11 mouse cellular contexts compared by ENCODE assay signal in genomic region chr19:25924385-25924769, GRCm38 (mm10).
DNase-seq lines count a peak whose midpoint lies in the region; ATAC-seq lines count a peak whose summit lies in the region.
"Had no signal": no experiment of that assay in that cellular context is flagged by ENCODE, and none has a peak within 500 bp of the region (broad histone marks: within the 10 kb centered on the region; RNA-seq: fewer than 3 reads in every experiment).

No protein-coding gene starts in this region.

- 39% methylated on average over 5 of the region's 5 CpGs for WGBS in neural tube, embryonic 15.5 days

- H3K4me3 ChIP-seq in neural tube, embryonic 15.5 days (replicated peaks): no peak overlapping the region
- H3K4me3 ChIP-seq: layer of hippocampus, adult 2 months had no signal

- H3K27ac ChIP-seq in neural tube, embryonic 15.5 days (replicated peaks): no peak overlapping the region
- H3K27ac ChIP-seq: layer of hippocampus, adult 2 months had no signal

- no peaks in the 10 kb centered on the region for H3K36me3 ChIP-seq in neural tube, embryonic 15.5 days

- no peak overlapping the region for H3K4me2 ChIP-seq in neural tube, embryonic 15.5 days

- H3K9me3 ChIP-seq in neural tube, embryonic 15.5 days (replicated peaks): no peaks in the 10 kb centered on the region

- 0 out of 2 replicates have a peak, but pooled peaks cover 4% of the 10 kb centered on the region for H3K4me1 ChIP-seq in neural tube, embryonic 15.5 days

- intact Hi-C loops in heart, postnatal 36 days (cut with DNase I): no loop called here

- H3K9ac ChIP-seq in neural tube, embryonic 15.5 days (replicated peaks): no peak overlapping the region

- H3K27me3 ChIP-seq in neural tube, embryonic 15.5 days (replicated peaks): no peaks in the 10 kb centered on the region

- peak; percentile 2 to 12 for DNase-seq in heart, adult 9 months (ENCODE audit: low spot score in 2 of 2)
- no peak for DNase-seq in heart, postnatal 36 days
- DNase-seq in neural tube, embryonic 10.5 days (ENCODE audit: extremely low spot score, low spot score): peak; percentile 22
- DNase-seq in gastrocnemius, postnatal 25 days: peak; percentile 37
- DNase-seq in layer of hippocampus, adult 18-20 months (ENCODE audit: low spot score in 2 of 2): no peak
- no peak for DNase-seq in cerebellum, adult 11-12 months
- DNase-seq: B cell, adult 2 months; cerebellum, adult 9-11 months had no signal

- ATAC-seq in neural tube, embryonic 15.5 days (ENCODE audit: low FRiP score): no peak
- no peak for ATAC-seq in megakaryocyte-erythroid progenitor cell, adult 5-6 weeks (replicated peaks; ENCODE audit: low FRiP score, low TSS enrichment, poor library complexity, severe bottlenecking)

Comparison
In these comparisons a context has a peak if more than half of its experiments do, and no peak if none do; other contexts are left out.
1. DNase-seq: peak in heart, adult 9 months (2 of 2), neural tube, embryonic 10.5 days (single experiment) and gastrocnemius, postnatal 25 days (single experiment); none in heart, postnatal 36 days (0 of 2), layer of hippocampus, adult 18-20 months (0 of 2) and cerebellum, adult 11-12 months (single experiment).